ENCODE assay signal across 11 mouse cellular contexts in the genomic region with DNA sequence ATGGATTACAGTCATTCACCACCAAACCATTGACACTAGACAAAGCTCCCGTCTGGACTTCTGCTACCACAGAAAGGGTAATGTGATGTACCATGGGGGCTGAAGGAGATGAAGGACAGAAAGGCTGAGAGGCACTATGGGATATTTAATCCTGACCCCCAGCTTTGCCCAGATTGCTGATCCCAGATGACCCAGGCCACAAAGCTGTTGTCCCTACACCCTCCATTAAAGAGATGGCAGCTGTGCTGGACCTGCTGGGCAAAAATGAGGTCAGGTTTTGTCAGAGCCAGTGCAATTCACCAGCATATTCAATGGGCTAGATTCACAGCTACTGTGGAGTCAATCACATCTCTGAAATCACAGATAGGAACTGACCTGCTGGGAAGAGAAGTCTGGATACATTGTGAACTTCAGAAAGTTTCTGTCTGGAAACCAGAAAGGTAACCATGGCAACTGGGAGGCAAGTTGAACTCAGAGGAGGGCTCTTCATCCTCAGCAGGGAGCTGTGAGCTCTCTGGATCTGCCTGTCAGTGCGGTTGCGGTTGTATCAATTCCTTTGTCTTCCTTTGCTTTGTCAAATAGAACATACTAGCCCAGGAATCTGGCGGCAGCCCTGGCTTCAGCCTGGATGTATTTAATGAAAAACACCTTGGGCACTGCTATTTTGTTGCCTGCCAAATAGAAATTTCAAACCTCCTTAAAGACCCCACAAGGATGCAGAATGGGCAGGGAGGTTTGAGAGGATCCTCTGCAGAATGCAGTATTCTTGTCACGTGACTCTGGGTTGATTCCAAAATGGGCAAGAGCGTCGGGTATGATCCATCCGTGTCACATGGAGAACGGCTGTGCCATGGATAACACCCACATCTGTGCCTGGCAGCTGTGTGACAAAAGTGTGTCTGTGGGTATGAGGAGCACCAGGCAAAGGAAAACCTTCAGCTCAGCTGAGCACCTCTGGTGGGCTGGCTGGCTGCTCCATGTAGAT. TPM values are rescaled to one million over a fixed set of nuclear protein-coding genes. Genes with fewer than 3 reads are reported as not detected.
A peak's percentile ranks its signal among the peaks of the same experiment; 100 is the strongest.
DNase-seq lines count a peak whose midpoint lies in the region; ATAC-seq and TF ChIP-seq lines count a peak whose summit lies in the region.
"Had no signal": no experiment of that assay in that cellular context is flagged by ENCODE, and none has a peak within 500 bp of the region (broad histone marks: within the 10 kb centered on the region; RNA-seq: fewer than 3 reads in every experiment).

No protein-coding gene starts in this region.

- no peak overlapping the region for H3K4me2 ChIP-seq in forebrain, embryonic 15.5 days (replicated peaks)
- H3K4me2 ChIP-seq in midbrain, embryonic 12.5 days (replicated peaks) = peak overlapping the region; percentile 19; the same call in 1 of the 2 replicates
- H3K4me2 ChIP-seq: lung, embryonic 14.5 days had no signal

- no peak for TF ChIP-seq EP300 in MEL (IDR thresholded peaks at IDR 0.05; ENCODE audit: low read depth in 1 of 2, low read length in 2 of 2)
- no peak for TF ChIP-seq EP300 in heart, adult 2 months (IDR thresholded peaks at IDR 0.05; ENCODE audit: insufficient read depth, low read depth, low read length)

- intact Hi-C loops in heart, adult 2 months (cut with DNase I) = no loop called here

- no peaks in the 10 kb centered on the region for H3K79me2 ChIP-seq in MEL (ENCODE audit: control insufficient read depth, insufficient read depth, low read length, poor library complexity)
- H3K79me2 ChIP-seq in heart, adult 2 months (replicated peaks; ENCODE audit: control insufficient read depth, insufficient read depth, low read length) = no peaks in the 10 kb centered on the region

- H3K9ac ChIP-seq in MEL (ENCODE audit: control insufficient read depth, low read depth, low read length, poor library complexity, severe bottlenecking) = no peak overlapping the region
- no peak overlapping the region for H3K9ac ChIP-seq in forebrain, embryonic 15.5 days (replicated peaks)
- no peak overlapping the region for H3K9ac ChIP-seq in midbrain, embryonic 12.5 days (replicated peaks)
- H3K9ac ChIP-seq in heart, adult 2 months (ENCODE audit: low read depth, low read length) = no peak overlapping the region
- H3K9ac ChIP-seq: lung, embryonic 14.5 days had no signal

- TF ChIP-seq POLR2A in MEL (IDR thresholded peaks at IDR 0.05; ENCODE audit: control insufficient read depth in 1 of 2, insufficient read depth in 1 of 2, low read depth in 1 of 2, low read length in 2 of 2, poor library complexity in 1 of 2) = no peak
- TF ChIP-seq POLR2A in heart, adult 2 months (IDR thresholded peaks at IDR 0.05; ENCODE audit: insufficient read depth, low read depth, low read length) = no peak

- no peaks in the 10 kb centered on the region for H3K9me3 ChIP-seq in MEL (replicated peaks; ENCODE audit: insufficient read depth, low read length)
- H3K9me3 ChIP-seq in forebrain, embryonic 15.5 days = no peaks in the 10 kb centered on the region
- H3K9me3 ChIP-seq in midbrain, embryonic 12.5 days = no peaks in the 10 kb centered on the region

- WGBS in forebrain, embryonic 15.5 days = 30% methylated on average over 9 of the region's 9 CpGs
- WGBS in midbrain, embryonic 12.5 days = 26% methylated on average over 9 of the region's 9 CpGs
- 75% methylated on average over 9 of the region's 9 CpGs for WGBS in heart, adult 2 months

- no peak overlapping the region for H3K27ac ChIP-seq in MEL (ENCODE audit: control insufficient read depth, low read depth, low read length)
- H3K27ac ChIP-seq in forebrain, embryonic 15.5 days (replicated peaks) = peak overlapping the region; percentile 54
- H3K27ac ChIP-seq in midbrain, embryonic 12.5 days (replicated peaks) = peak overlapping the region; percentile 16
- no peak overlapping the region for H3K27ac ChIP-seq in heart, adult 2 months

- H3K36me3 ChIP-seq in MEL (ENCODE audit: control insufficient read depth in 1 of 2, insufficient read depth in 2 of 2, low read length in 2 of 2) = no peaks in the 10 kb centered on the region
- no peaks in the 10 kb centered on the region for H3K36me3 ChIP-seq in forebrain, embryonic 15.5 days
- H3K36me3 ChIP-seq in midbrain, embryonic 12.5 days = no peaks in the 10 kb centered on the region
- no peaks in the 10 kb centered on the region for H3K36me3 ChIP-seq in heart, adult 2 months (ENCODE audit: control insufficient read depth, insufficient read depth, low read length)

- no peak for DNase-seq in MEL (ENCODE audit: low read depth, low spot score)
- peak; percentile 73 for DNase-seq in brain, embryonic 18.5 days (ENCODE audit: low read depth, low spot score)
- no peak for DNase-seq in layer of hippocampus, postnatal 36 days
- DNase-seq in heart, adult 2 months = no peak
- no peak for DNase-seq in cerebellum, postnatal 10 days
- no peak for DNase-seq in c-Kit-positive CD71-positive TER-119-positive erythroid progenitor cells, embryonic 14.5 days (ENCODE audit: low spot score)
- DNase-seq: gastrocnemius, postnatal 14 days; kidney, postnatal 25 days; lung, embryonic 14.5 days had no signal

- H3K4me3 ChIP-seq in MEL (ENCODE audit: control insufficient read depth in 1 of 2, insufficient read depth in 1 of 2, low read depth in 2 of 2, low read length in 2 of 2) = no peak overlapping the region
- no peak overlapping the region for H3K4me3 ChIP-seq in forebrain, embryonic 15.5 days
- H3K4me3 ChIP-seq in midbrain, embryonic 12.5 days = no peak overlapping the region
- H3K4me3 ChIP-seq in heart, adult 2 months = no peak overlapping the region

- no peaks in the 10 kb centered on the region for H3K27me3 ChIP-seq in MEL (ENCODE audit: control insufficient read depth in 1 of 2, insufficient read depth in 2 of 2, low read length in 2 of 2)
- no peaks in the 10 kb centered on the region for H3K27me3 ChIP-seq in forebrain, embryonic 15.5 days
- H3K27me3 ChIP-seq in midbrain, embryonic 12.5 days = peaks cover 41% of the 10 kb centered on the region
- no peaks in the 10 kb centered on the region for H3K27me3 ChIP-seq in heart, adult 2 months (ENCODE audit: control insufficient read depth, insufficient read depth, low read length)

- no peaks in the 10 kb centered on the region for H3K4me1 ChIP-seq in MEL (ENCODE audit: control insufficient read depth in 1 of 2, insufficient read depth in 2 of 2, low read length in 2 of 2)
- H3K4me1 ChIP-seq in forebrain, embryonic 15.5 days = peaks cover 53% of the 10 kb centered on the region
- peaks cover 59% of the 10 kb centered on the region for H3K4me1 ChIP-seq in midbrain, embryonic 12.5 days
- peaks cover 3% of the 10 kb centered on the region for H3K4me1 ChIP-seq in heart, adult 2 months (ENCODE audit: control insufficient read depth, insufficient read depth, low read length)

- no peak for TF ChIP-seq RAD21 in MEL (IDR thresholded peaks at IDR 0.05; ENCODE audit: low read depth, low read length)

- peak; percentile 9; the same call in 1 of the 2 replicates for ATAC-seq in forebrain, embryonic 15.5 days (replicated peaks)
- no peak; the same call in 1 of the 2 replicates for ATAC-seq in midbrain, embryonic 12.5 days (ENCODE audit: low FRiP score, low read depth)

- no peak for TF ChIP-seq CTCF in MEL (IDR thresholded peaks at IDR 0.05 in 2 of 3, conservative IDR thresholded peaks at IDR 0.05 in 1 of 3; ENCODE audit: control insufficient read depth in 1 of 3, insufficient read depth in 1 of 3, low read depth in 2 of 3, low read length in 3 of 3, poor library complexity in 1 of 3, severe bottlenecking in 1 of 3)
- no peak for TF ChIP-seq CTCF in heart, adult 2 months (IDR thresholded peaks at IDR 0.05)

TF ChIP-seq in MEL, 35 proteins besides CTCF, POLR2A, EP300 and RAD21:
- TF ChIP-seq USF1 (IDR thresholded peaks at IDR 0.05; ENCODE audit: low read depth, low read length) = 0 out of 2 replicates have a peak, but pooled peaks have one; percentile 9
- no peak for TF ChIP-seq ZKSCAN1 (IDR thresholded peaks at IDR 0.05; ENCODE audit: low read depth, low read length)

RNA-seq across cellular contexts. Expression of gene Rgs16, which starts 2.8 kb away (rescaled TPM):
- total RNA-seq in MEL (2012; rRNA removed) = not detected in 2 replicates
- polyA plus RNA-seq in MEL (2012; ENCODE audit: insufficient read depth in 1 of 2, insufficient read length in 2 of 2, low read depth in 1 of 2, low replicate concordance in 2 of 2, missing spikeins in 1 of 2) = not detected
- 39.2 and 42.1 TPM in 2 replicates for polyA plus RNA-seq in forebrain, embryonic 15.5 days (2015; fragmentation: Nextera tagmentation; extraction: Ambion mirVana)
- 46.3 and 53.3 TPM in 2 replicates for polyA plus RNA-seq in midbrain, embryonic 12.5 days (2016; fragmentation: Nextera tagmentation; extraction: Ambion mirVana)
- 1 to 10 TPM; 6.4 to 7.0 TPM for total RNA-seq in layer of hippocampus, postnatal 36 days (2021)
- 1 to 10 TPM; 1.4 to 1.9 TPM for total RNA-seq in heart, adult 2 months (2021)
- 0.80 and 1.3 TPM in 2 replicates for polyA plus RNA-seq in heart, adult 2 months (2012; rRNA removed)

RNA-seq across cellular contexts. Expression of gene Rnasel, which starts 11.8 kb away (rescaled TPM):
- 5.2 TPM in 2 replicates for total RNA-seq in MEL (2012; rRNA removed)
- 1 to 10 TPM in 1 of 2 experiments, not detected in 1; 8.1 TPM for polyA plus RNA-seq in MEL (2012; ENCODE audit: insufficient read depth in 1 of 2, insufficient read length in 2 of 2, low read depth in 1 of 2, low replicate concordance in 2 of 2, missing spikeins in 1 of 2)
- 42.5 and 44.4 TPM in 2 replicates for polyA plus RNA-seq in forebrain, embryonic 15.5 days (2015; fragmentation: Nextera tagmentation; extraction: Ambion mirVana)
- polyA plus RNA-seq in midbrain, embryonic 12.5 days (2016; fragmentation: Nextera tagmentation; extraction: Ambion mirVana) = 42.1 and 42.9 TPM in 2 replicates
- total RNA-seq in layer of hippocampus, postnatal 36 days (2021) = 1 to 10 TPM; 5.9 to 6.8 TPM
- total RNA-seq in heart, adult 2 months (2021) = 1 to 10 TPM; 4.1 to 4.6 TPM
- polyA plus RNA-seq in heart, adult 2 months (2012; rRNA removed) = 2.5 and 4.4 TPM in 2 replicates

Comparison
In these comparisons a context has a peak if more than half of its experiments do, and no peak if none do; other contexts are left out.
1. H3K27ac ChIP-seq: peak in forebrain, embryonic 15.5 days (single experiment) and midbrain, embryonic 12.5 days (single experiment); none in MEL (single experiment) and heart, adult 2 months (single experiment).
2. RNA of gene Rgs16, which starts 2.8 kb away (polyA plus RNA-seq): 46.3 to 53.3 TPM in midbrain, embryonic 12.5 days and 39.2 to 42.1 TPM in forebrain, embryonic 15.5 days; 0.80 to 1.3 TPM in heart, adult 2 months and not detected in MEL; every median in the first group is over 10 times any median in the second.